Mouse (Mus musculus) forebrain, embryonic 16.5 days (tissue): ENCODE data around the gene Atxn1. TPM values are rescaled to one million over a fixed set of nuclear protein-coding genes. Genes with fewer than 3 reads are reported as not detected.

Experiments
- ATAC-seq: fragments of 200-750 bp; cut with Nextera tagmentation; 2 replicates; pipeline ENCODE4 v1.8.0; 2017; ENCODE audit warnings: mild to moderate bottlenecking, moderate library complexity
- H3K27ac ChIP-seq: fragments of 300-500 bp; sonication (generic); 2 replicates; pipeline ENCODE4 v1.5.1; 2014; ENCODE audit warnings: low read length, control low read depth
- H3K27me3 ChIP-seq: fragments of 300-500 bp; sonication (generic); replicated peaks from 2 replicates; pipeline ENCODE4 v1.6.1; 2014; ENCODE audit warnings: low read length; ENCODE audit not compliant: control insufficient read depth, insufficient read depth
- H3K36me3 ChIP-seq: fragments of 300-500 bp; sonication (generic); 2 replicates; pipeline ENCODE4 v1.6.1; 2014; ENCODE audit not compliant: control insufficient read depth, insufficient read depth
- H3K4me1 ChIP-seq: fragments of 300-500 bp; sonication (generic); replicated peaks from 2 replicates; pipeline ENCODE4 v1.6.1; 2014; ENCODE audit warnings: low read length; ENCODE audit not compliant: control insufficient read depth, insufficient read depth
- H3K4me2 ChIP-seq: fragments of 300-500 bp; sonication (generic); 2 replicates; pipeline ENCODE4 v1.6.1; 2014; ENCODE audit warnings: mild to moderate bottlenecking, low read length, control low read depth
- H3K4me3 ChIP-seq: fragments of 300-500 bp; sonication (generic); replicated peaks from 2 replicates; pipeline ENCODE4 v1.5.1; 2014; ENCODE audit warnings: mild to moderate bottlenecking, low read length, control low read depth
- H3K9ac ChIP-seq: fragments of 300-500 bp; sonication (generic); replicated peaks from 2 replicates; pipeline ENCODE4 v1.6.1; 2014; ENCODE audit warnings: low read depth, low read length, control low read depth
- H3K9me3 ChIP-seq: fragments of 300-500 bp; sonication (generic); 2 replicates; pipeline ENCODE4 v1.6.1; 2016; ENCODE audit warnings: low read length; ENCODE audit not compliant: control insufficient read depth
- WGBS: fragments of 180-500 bp; shearing (Covaris S2); extraction: QIAGEN DNeasy Blood & Tissue Kit; methylation state at CpG from one replicate; pipeline ENCODE4 v1.1.7; 2014; 5-methylcytosine and 5-hydroxymethylcytosine counted together
- polyA plus RNA-seq: library from polyadenylated mRNA; unstranded; fragments of >200 nt; fragmentation: Nextera tagmentation; extraction: Ambion mirVana; gene quantifications from 2 replicates; pipeline ENCODE4 v1.2.1, GENCODE M21; 2015

Gene Atxn1
- polyA plus RNA-seq = 12.1 and 15.3 TPM in 2 replicates

- Histone ChIP-seq H3K9ac (peak within 1 kb of the TSS; percentile 97), H3K9me3 (no peaks in the 10 kb centered on the region), H3K27ac (peak within 1 kb of the TSS; percentile 99), H3K4me3 (peak within 1 kb of the TSS; percentile 92), H3K27me3 (no peaks in the 10 kb centered on the region), H3K36me3 (no peaks in the 10 kb centered on the region), H3K4me2 (peak within 1 kb of the TSS; percentile 68), H3K4me1 (peaks cover 43% of the 10 kb centered on the region)
- WGBS = under 1% methylated on average over 42 of the region's 53 CpGs
- ATAC-seq = peak; percentile 74
Measured at GRCm38 (mm10) chr13:45964853-45965593, at the start of gene Atxn1. Gene Atxn1, minus strand, starts transcription at chr13:45965008.

DNA sequence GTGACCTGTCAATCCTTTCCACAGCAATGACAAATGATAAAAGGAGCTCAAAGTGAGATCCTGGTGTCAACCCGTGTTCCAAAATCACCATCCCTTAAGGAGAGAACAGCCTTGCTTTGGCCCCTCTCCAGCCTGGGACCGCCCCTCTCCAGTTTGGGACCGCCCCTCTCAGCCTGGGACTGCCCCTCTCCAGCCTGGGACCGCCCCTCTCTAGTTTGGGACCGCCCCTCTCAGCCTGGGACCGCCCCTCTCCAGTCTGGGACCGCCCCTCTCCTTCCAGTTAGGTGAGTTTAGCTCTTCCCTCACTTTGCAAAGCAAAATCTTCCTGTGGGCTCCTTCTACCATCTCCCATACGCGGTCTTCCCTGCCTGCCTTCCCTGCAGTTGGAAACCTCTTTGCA is 46.4 kb upstream of the Atxn1 start:
- H3K9me3 ChIP-seq = no peaks in the 10 kb centered on the region
- no peak overlapping the region for H3K4me3 ChIP-seq
- H3K4me1 ChIP-seq = peaks cover 20% of the 10 kb centered on the region
- no peak for ATAC-seq
- H3K9ac ChIP-seq = no peak overlapping the region
- no peaks in the 10 kb centered on the region for H3K27me3 ChIP-seq
- 39% methylated on average over 9 of the region's 9 CpGs for WGBS
- no peak overlapping the region for H3K4me2 ChIP-seq
- H3K36me3 ChIP-seq = no peaks in the 10 kb centered on the region
- H3K27ac ChIP-seq = no peak overlapping the region

DNA sequence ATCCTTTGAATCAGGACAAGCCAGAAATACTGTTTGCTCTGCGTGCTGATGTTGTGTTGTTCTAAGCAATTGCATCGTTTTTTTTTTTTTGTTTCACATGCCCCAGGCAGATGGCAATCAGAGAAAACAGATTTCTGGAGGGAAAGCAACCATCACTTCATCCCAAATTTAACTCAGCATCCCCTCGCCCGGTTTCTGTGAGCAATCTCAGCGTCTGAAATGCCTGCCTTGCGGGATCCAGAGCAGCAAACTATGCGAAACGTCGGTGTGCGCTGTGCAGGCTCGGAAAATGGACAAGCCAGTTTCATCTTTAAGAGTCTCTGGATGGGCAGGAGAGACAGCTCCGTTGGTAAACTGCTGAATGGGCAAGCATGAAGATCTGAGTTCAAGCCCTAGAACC is 45.3 kb upstream of the Atxn1 start:
- Histone ChIP-seq H3K9me3 (no peaks in the 10 kb centered on the region), H3K4me2 (no peak overlapping the region), H3K4me3 (no peak overlapping the region), H3K36me3 (no peaks in the 10 kb centered on the region), H3K9ac (no peak overlapping the region), H3K4me1 (peaks cover 32% of the 10 kb centered on the region), H3K27ac (no peak overlapping the region), H3K27me3 (no peaks in the 10 kb centered on the region)
- ATAC-seq = no peak
- WGBS = 68% methylated on average over 12 of the region's 12 CpGs

DNA sequence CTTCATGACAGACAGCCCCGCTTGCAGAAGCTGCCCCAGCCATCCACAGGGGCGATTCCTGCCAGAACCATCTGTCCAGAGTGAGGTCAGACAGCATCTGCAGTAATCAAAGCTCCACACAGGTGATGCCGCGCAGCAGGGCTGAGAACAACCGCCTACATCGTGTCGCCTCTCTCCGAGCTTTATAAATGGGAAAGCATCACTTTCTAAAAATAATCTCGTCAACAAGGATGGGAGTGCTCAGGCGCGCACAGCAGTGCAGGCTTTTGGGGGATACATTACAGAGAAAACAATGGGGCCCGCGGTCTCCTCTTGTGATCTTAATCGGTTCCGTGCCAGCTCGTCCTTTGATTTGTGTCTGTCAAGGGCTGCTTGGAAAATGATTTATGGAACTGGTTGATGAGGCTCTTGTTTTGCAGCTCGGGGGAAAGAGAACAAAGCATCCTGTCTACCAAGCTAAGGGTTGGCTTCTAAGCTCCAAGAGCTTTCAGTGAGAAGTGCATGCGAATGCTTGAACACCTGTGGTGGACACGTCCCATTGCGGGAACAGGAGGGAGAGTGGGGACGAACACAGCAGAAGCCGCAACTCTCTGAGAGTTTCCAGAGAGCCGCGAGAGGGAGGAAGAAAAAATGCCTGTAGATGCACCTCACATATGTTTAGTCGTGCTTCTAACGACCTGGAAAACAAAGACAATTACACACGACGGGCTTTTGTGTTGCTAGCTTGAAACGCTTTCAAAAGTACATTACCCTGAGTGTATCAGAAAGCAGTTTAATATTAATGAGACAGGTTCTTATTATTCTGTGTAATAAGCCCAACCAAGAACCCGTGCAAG is 44.2 kb upstream of the Atxn1 start:
- Histone ChIP-seq H3K9ac (peak overlapping the region; percentile 60), H3K9me3 (no peaks in the 10 kb centered on the region), H3K4me1 (peaks cover 32% of the 10 kb centered on the region), H3K4me2 (peak overlapping the region; percentile 57), H3K27ac (peak overlapping the region; percentile 82), H3K4me3 (peak overlapping the region; percentile 11), H3K27me3 (no peaks in the 10 kb centered on the region), H3K36me3 (no peaks in the 10 kb centered on the region)
- ATAC-seq = peak; percentile 57
- WGBS = 2% methylated on average over 30 of the region's 30 CpGs

GRCm38 (mm10) chr13:46006211-46007102 is 41.6 kb upstream of the Atxn1 start:
- WGBS = 3% methylated on average over 4 of the region's 4 CpGs
- Histone ChIP-seq H3K27ac (peak overlapping the region; percentile 69), H3K27me3 (no peaks in the 10 kb centered on the region), H3K9ac (peak overlapping the region; percentile 14; the same call in 1 of the 2 replicates), H3K4me1 (peaks cover 32% of the 10 kb centered on the region), H3K4me2 (peak overlapping the region; percentile 19), H3K4me3 (no peak overlapping the region), H3K36me3 (no peaks in the 10 kb centered on the region), H3K9me3 (no peaks in the 10 kb centered on the region)
- peak; percentile 77 for ATAC-seq

DNA sequence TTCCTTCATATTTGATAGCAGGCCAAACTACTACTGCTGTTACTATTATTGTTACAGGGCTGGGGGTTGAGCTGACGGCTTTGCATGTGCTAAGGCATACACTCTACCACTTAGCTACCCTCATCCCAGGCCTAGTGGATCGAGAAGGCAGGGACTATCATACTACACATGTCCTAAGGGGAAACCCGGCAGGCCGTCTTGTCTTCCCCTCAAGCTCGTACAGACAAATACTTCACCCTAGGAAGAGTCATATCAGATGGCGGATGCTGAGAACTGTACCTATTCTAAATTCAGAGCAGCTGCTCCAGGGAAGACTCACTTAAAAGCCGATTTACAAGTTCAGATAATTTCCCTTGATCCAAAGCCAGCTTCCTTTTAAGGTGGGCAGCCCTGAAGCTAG is 40.8 kb upstream of the Atxn1 start:
- H3K4me2 ChIP-seq = no peak overlapping the region; the same call in 1 of the 2 replicates
- peak overlapping the region; percentile 14; the same call in 1 of the 2 replicates for H3K9ac ChIP-seq
- H3K4me1 ChIP-seq = peaks cover 32% of the 10 kb centered on the region
- 56% methylated on average over 7 of the region's 7 CpGs for WGBS
- H3K9me3 ChIP-seq = no peaks in the 10 kb centered on the region
- no peak for ATAC-seq
- H3K4me3 ChIP-seq = no peak overlapping the region
- H3K36me3 ChIP-seq = no peaks in the 10 kb centered on the region
- no peaks in the 10 kb centered on the region for H3K27me3 ChIP-seq
- peak overlapping the region; percentile 69 for H3K27ac ChIP-seq

GRCm38 (mm10) chr13:46001356-46001755 is 36.5 kb upstream of the Atxn1 start:
- H3K27me3 ChIP-seq = no peaks in the 10 kb centered on the region
- H3K4me3 ChIP-seq = no peak overlapping the region
- no peak overlapping the region for H3K4me2 ChIP-seq
- H3K27ac ChIP-seq = no peak overlapping the region
- H3K9me3 ChIP-seq = no peaks in the 10 kb centered on the region
- H3K4me1 ChIP-seq = peaks cover 13% of the 10 kb centered on the region
- H3K9ac ChIP-seq = no peak overlapping the region
- 85% methylated on average over 5 of the region's 5 CpGs for WGBS
- ATAC-seq = no peak
- H3K36me3 ChIP-seq = no peaks in the 10 kb centered on the region

DNA sequence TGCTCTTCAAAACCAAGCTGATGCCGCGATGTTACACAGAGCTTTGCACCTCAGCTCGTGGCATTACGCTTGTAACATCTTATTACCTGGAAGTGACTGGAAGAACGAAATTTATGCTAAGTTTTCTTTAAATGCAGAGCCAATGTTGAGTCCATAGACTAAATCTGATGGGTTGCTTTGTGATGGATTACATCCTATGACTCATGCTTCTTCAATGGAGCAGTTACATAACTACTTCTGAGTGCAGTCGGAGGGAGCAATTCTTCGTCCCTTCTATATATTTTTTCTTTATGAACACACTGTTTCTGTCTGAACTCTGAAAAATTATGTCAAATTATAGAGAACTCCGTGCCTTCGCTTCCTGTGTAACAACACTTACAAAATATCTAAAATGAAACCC is 28.1 kb upstream of the Atxn1 start:
- H3K9me3 ChIP-seq = no peaks in the 10 kb centered on the region
- no peaks in the 10 kb centered on the region for H3K36me3 ChIP-seq
- 87% methylated on average over 9 of the region's 9 CpGs for WGBS
- H3K9ac ChIP-seq = no peak overlapping the region
- no peak overlapping the region for H3K4me2 ChIP-seq
- no peak overlapping the region for H3K4me3 ChIP-seq
- no peak for ATAC-seq
- H3K27me3 ChIP-seq = no peaks in the 10 kb centered on the region
- H3K4me1 ChIP-seq = no peaks in the 10 kb centered on the region
- H3K27ac ChIP-seq = no peak overlapping the region
